Mouse (Mus musculus) testis, postnatal 10 days (tissue): ENCODE data around the gene Foxm1.

Experiments
- DNase-seq: peaks from one replicate; pipeline ENCODE4 v3.0.0; 2021; ENCODE audit warnings: low spot score

Foxm1 gene

DNA sequence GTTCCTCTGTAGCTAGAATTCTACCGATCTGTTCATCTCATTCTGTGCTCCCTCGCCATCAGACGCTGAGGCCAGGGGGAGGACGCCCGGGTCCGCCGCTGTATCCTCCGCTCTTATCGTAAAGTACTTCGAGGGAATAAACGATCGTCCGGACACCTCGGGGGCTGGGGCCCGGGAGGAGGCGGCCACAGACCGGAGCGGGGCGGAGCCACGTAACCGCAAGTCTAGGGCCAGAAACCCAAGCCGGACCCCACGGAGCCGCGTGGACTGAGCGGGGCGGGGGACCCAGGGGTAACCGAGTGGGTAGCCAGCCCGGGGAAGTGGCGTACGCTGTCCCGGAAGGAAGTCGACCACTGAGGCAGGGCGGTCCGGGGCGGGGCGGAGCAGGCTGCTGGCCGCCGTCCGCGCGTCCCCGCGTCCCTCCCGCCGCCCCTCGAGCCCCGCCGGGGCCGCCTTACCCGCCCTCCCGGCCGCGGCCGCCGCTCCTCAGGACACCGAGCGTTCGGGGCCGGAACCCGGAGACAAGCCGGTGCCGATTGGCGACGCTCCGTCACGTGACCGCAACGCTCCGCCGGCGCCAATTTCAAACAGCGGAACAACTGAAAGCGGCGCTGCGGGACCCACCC, at the start of gene Foxm1, which contains the start of gene Rhno1:
TSS of gene Foxm1 (plus strand) at position 587 of the 626 bp plus-strand sequence.
TSS of gene Rhno1 (minus strand) at position 531 of the 626 bp plus-strand sequence.
- DNase-seq: peak; percentile 91

- DNase-seq: no peak
Observed at GRCm38 (mm10) chr6:128314796-128315195, 48.0 kb upstream of the Foxm1 start.

DNA sequence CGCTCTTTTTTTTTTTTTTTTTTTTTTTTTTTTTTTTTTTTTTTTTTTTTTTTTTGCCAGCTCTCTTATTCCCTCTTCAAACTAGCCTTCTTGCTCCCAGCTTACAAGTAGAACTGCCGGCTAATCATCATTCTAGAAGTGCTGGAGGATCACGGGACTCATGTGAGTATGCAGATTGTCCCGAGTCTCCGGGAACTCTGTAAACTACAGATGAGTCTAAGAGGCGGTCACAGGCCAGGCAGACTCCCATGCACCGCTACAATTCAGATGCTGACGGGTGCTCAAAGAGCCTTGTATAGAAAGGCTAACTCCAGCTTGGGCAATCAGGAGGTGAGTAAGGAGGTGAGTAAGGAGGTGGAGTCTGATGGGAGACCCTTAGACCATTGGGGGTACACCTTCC, 47.2 kb upstream of the Foxm1 start:
- DNase-seq: no peak

DNA sequence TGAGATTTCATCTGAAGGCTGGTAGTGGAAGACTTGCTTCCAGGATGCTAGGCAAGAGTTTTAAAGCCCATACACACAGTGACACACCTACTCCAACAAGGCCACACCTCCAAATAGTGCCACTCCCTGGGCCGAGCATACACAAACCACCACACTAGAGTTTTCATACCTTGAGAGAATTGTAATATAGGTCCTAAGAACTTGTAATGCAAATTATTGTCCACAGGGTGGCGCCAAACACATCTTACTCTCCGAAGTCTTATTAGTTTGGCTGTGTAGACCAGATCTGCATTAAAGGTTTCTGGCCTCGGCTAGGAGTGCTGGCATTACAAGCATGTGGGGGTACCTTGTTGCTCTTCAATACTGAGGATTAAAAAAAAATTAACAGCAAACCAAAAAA, 44.5 kb upstream of the Foxm1 start:
- peak; percentile 60 for DNase-seq

DNA sequence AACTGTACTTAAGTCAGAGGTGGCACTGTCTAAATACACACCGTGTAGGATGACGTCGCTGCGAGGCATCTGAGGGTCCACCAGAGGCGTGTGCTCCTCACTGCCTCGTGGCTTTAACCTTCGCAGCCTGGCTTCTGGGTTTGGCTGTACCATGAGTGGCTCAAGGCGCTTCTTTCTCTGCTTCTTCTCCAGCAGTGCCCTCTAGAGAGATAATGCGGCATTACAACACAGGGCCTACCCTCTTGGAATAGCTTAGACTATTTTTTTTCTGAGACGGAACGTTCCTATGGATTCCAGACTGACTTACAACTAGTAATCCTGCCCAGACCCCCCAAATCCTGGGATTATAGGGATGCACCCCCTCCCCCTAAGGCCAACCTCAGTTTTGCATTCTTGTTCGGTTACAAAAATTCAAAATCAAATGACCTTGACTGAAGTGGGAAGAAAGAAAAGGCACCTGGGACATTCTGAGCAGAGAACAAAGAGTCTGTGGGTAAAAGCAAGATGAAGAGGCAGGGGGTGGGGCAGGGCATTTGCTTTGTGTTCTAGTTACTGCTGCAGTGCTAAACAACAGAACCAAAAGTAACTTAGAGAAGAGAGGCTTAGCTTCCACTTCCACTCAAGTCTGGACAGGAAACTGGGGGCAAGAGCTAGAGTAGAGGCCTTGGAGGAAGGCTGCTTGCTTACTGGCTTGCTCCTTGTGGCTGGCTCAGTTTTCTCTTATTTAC, 28.2 kb upstream of the Foxm1 start:
- DNase-seq: peak; percentile 88

DNA sequence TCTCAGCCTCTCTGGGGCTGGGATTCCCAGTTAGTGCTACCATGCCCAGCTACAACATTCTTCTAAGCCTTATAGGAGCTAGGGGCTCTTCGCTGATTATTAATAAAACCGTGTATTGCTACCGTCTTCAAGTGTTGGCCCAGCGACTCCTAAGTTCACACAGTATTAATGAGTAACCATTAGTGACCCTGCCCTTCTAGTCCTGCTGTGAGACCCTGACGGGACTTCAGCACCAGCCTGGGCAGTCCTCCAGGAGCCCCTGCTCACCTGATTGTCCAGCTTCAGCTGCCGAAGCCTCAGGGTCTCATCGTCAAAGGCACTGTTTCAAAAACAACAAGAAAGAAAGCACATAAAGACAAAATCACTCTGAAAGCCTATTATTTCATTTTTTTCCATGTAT, 25.3 kb upstream of the Foxm1 start:
- DNase-seq: no peak

GRCm38 (mm10) chr6:128338876-128339275, 23.9 kb upstream of the Foxm1 start:
- DNase-seq: no peak

DNA sequence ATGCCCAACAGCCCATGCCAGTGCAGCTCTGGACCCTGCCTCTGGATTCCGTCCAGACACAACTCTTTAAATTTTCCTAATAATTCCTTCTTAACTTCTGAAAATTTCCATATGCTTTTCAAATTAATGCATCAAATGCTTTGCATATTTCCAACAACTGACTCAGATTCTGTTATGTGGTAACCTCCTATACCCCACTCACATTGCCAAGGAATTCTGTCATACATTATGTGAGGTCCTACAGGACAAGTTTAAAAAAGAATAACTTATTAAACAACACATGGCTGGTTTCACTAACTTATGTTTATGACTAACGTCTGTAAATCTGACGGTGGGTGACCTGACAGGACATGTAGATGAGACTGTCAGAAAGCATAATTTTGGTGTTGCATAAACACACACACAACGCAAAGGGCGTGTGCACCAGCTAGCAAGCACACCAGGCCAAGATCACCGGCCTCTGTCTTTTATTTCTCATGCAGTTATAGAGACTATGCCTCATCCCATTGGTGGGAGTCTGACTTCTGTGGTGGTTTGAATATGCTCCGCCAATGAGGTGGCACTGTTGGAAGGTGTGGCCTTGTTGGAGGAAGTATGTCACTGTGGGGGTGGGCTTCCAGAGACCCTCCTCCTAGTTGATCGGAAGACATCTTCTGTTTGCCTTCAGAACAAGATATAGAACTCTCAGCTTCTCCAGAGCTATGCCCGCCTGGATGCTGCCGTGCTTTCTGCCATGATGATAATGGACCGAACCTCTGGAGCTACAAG, 20.6 kb upstream of the Foxm1 start:
- no peak for DNase-seq

GRCm38 (mm10) chr6:128345623-128346022, 17.1 kb upstream of the Foxm1 start:
- DNase-seq: no peak

- no peak for DNase-seq
Observed at GRCm38 (mm10) chr6:128346782-128347181, 16.0 kb upstream of the Foxm1 start.

DNA sequence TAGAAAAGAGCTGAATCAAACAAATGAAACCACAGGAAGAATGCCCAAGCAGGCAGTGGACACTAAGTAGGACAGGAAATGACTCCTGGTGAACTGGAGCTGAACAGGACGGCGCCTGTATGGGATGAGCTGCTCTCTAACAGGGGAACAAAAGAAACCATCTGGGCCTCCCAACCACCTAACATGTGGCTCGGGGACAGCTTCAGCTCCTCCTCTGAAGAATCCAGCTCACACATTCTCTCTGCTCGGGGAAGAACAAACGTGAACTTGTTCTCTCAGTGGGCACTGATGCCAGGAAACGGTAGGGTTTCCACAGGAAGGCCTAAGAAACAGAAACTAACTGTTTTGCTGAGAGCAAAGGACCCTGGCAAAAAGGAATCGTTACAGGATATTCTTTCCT, 13.1 kb upstream of the Foxm1 start:
- DNase-seq: no peak

DNA sequence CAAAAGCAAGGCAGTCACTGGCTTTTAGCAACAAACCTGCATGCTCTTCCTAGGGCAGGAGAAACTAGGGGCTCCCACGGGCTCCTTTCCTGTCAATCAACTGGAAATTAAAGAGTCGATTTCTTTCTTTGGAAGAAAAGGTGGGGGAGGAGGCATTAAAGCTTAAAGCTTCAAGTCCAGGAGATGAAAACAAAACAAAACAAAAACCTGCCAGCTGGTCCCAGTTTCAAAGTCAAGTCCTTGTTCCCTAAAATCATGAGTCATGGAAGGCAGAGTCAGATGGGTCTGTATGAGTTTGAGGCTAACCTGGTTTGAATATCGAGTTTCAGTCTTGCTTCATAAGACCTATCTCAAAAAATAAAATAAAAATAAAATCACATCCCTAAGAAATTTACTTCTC, 8.6 kb upstream of the Foxm1 start:
- no peak for DNase-seq

DNA sequence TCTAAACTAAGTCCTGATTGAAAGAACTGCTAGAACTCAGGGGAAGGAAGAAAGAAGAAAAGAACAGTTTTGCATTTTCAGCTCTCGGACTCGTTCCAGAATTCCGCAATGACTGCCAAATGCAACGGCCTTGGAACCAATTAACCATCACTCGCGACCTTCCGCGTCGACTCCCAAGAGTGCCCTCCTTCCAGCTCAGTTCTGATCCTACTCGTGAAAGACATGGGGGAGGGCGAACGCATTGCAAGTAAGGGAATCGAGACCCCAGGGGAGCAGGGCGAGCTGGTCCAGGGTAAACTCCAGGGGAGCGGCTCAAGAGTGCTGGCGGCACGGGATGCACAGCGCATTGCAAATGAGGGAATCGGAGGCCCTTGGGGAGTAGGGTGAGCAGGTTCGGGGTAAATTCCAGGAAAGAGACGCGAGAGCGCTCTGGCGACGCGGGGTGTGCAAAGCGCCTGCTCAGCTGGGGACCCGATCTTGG, 7.5 kb upstream of the Foxm1 start:
- DNase-seq: peak; percentile 66

- DNase-seq: peak; percentile 99
Observed at GRCm38 (mm10) chr6:128355726-128356416, 6.9 kb upstream of the Foxm1 start, which contains the start of gene Tulp3. Tulp3 (minus strand) TSS chr6:128355851.

DNA sequence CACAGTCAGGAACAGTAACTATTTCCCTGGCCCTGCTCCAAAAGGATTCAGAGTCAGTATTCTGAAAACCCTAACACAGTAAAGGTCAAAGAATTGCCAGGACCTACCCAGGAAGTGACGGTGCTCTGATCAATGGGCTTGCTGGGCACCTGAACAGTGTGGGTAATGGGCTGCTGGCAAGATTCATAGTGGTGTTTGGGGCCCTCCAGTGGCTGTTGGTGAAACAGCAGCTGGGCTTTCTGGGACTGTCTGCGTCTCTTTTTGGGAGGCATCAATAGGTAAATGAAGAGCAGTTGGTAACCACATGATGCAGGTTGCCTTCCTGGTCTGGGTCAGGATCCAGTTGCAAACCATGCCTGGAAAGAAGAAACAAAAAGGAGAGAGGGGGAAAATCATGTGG, 3.8 kb upstream of the Foxm1 start:
- peak; percentile 79 for DNase-seq

GRCm38 (mm10) chr6:128361901-128362300, 866 bp upstream of the Foxm1 start:
- DNase-seq: no peak

GRCm38 (mm10) chr6:128363007-128363825, 449 bp downstream of the Foxm1 start:
- no peak for DNase-seq

GRCm38 (mm10) chr6:128364721-128365120, 2.0 kb downstream of the Foxm1 start:
- DNase-seq: no peak

DNA sequence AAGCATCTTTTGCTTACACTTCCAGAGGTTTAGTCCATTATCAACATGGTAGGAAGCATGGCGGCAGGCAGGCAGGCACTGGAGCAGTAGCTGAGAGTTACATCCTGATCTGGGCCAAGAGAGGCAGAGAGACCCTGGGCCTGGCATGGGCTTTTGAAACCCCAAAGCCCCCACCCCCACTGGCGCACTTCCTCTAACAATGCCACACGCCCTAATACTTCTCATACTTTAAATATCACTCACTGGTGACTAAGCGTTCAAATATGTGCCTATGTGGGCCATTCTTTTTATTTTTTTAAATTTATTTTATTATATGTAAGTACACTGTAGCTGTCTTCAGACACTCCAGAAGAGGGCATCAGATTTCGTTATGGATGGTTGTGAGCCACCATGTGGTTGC, 3.7 kb downstream of the Foxm1 start:
- no peak for DNase-seq

- no peak for DNase-seq
Observed at GRCm38 (mm10) chr6:128370040-128370439, 7.3 kb downstream of the Foxm1 start.

GRCm38 (mm10) chr6:128375192-128375591, 12.4 kb downstream of the Foxm1 start, which contains the start of the genes Tex52 and Gm44596:
Tex52 (plus strand) TSS chr6:128375456.
Gm44596 (plus strand) TSS chr6:128375503.
- DNase-seq: no peak
